Mouse (Mus musculus) olfactory bulb, adult 2 months (tissue): ENCODE data around the gene Arcn1. TPM values are rescaled to one million over a fixed set of nuclear protein-coding genes. Genes with fewer than 3 reads are reported as not detected.
A peak's percentile ranks its signal among the peaks of the same experiment; 100 is the strongest.

ENCODE experiments used
- H3K27ac ChIP-seq: fragments of 200-500 bp; 2 replicates; pipeline ENCODE4 v1.5.1; 2012; ENCODE audit warnings: low read depth, low read length; ENCODE audit not compliant: insufficient read depth
- H3K4me1 ChIP-seq: fragments of 200-500 bp; 2 replicates; pipeline ENCODE4 v1.6.1; 2012; ENCODE audit warnings: low read length; ENCODE audit not compliant: control insufficient read depth, insufficient read depth
- H3K4me3 ChIP-seq: fragments of 200-500 bp; 2 replicates; pipeline ENCODE4 v1.5.1; 2012; ENCODE audit warnings: mild to moderate bottlenecking, low read depth, low read length, moderate library complexity; ENCODE audit not compliant: insufficient read depth
- CTCF ChIP-seq: fragments of 200-500 bp; IDR thresholded peaks from 2 replicates; pipeline ENCODE4 v1.5.1; 2012; ENCODE audit warnings: low read depth, mild to moderate bottlenecking, low read length, moderate library complexity; ENCODE audit not compliant: insufficient read depth
- POLR2A ChIP-seq: fragments of 200-500 bp; IDR thresholded peaks from 2 replicates; pipeline ENCODE4 v1.6.1; 2012; ENCODE audit warnings: mild to moderate bottlenecking, low read depth, low read length, moderate library complexity; ENCODE audit not compliant: insufficient read depth
- WGBS: fragments of 180-500 bp; shearing (Covaris S2); methylation state at CpG from one replicate; pipeline ENCODE4 v1.1.7; 2018; 5-methylcytosine and 5-hydroxymethylcytosine counted together
- polyA plus RNA-seq: library from polyadenylated mRNA; stranded (reverse); fragments of >200 nt; gene quantifications from 2 replicates; pipeline ENCODE4 v1.2.4, GENCODE M21; 2012; ENCODE audit warnings: low replicate concordance; ENCODE audit not compliant: missing spikeins, insufficient read depth, insufficient read length

The Arcn1 gene
- polyA plus RNA-seq, 1 experiment = 192 TPM

DNA sequence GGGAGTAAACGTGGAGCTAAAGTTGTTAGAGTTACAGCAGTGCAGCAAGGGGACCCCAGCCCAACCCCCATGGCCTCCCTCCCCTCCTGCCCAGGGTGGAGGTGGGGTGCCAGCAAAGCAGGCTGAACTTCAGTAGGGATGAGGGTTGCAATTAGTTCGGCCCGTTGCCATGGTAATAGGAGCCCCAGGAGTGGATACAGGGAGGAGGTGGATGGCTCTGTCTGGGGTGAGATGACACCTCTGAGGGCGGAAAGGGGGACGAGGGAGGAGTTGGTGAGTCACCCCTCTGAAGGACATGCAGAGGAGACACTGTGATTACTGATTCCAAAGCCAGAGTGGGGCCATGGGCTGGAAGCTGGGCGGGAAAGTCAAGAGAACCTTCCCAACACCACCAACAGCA lies 58.7 kb downstream of the Arcn1 start:
- TF ChIP-seq CTCF = no peak
- TF ChIP-seq POLR2A = no peak
- Histone ChIP-seq H3K27ac (peak overlapping the region; percentile 95), H3K4me3 (no peak overlapping the region), H3K4me1 (peaks cover 77% of the 10 kb centered on the region)
- WGBS = 13% methylated on average over 6 of the region's 6 CpGs

DNA sequence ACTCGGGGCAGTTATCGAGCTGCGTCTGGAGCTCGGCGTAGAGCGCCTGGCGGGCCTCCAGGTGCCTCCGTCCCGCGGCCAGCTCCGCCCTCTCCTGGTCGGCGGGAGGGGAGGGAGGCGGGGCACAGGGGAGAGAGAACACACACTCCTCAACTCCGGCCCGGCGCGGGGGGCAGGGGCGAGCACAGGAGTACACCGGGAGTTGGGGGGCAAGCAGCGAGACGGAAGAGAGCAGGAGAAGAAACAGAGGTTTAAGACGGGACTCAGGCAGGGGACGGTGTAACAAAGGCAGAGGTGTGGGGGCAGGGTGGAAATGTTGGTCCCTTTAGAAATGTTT lies 59.2 kb downstream of the Arcn1 start:
- Histone ChIP-seq H3K27ac (peak overlapping the region; percentile 81), H3K4me1 (peaks cover 77% of the 10 kb centered on the region), H3K4me3 (peak overlapping the region; percentile 23)
- WGBS = 9% methylated on average over 23 of the region's 24 CpGs
- TF ChIP-seq CTCF (no peak), POLR2A (no peak)

DNA sequence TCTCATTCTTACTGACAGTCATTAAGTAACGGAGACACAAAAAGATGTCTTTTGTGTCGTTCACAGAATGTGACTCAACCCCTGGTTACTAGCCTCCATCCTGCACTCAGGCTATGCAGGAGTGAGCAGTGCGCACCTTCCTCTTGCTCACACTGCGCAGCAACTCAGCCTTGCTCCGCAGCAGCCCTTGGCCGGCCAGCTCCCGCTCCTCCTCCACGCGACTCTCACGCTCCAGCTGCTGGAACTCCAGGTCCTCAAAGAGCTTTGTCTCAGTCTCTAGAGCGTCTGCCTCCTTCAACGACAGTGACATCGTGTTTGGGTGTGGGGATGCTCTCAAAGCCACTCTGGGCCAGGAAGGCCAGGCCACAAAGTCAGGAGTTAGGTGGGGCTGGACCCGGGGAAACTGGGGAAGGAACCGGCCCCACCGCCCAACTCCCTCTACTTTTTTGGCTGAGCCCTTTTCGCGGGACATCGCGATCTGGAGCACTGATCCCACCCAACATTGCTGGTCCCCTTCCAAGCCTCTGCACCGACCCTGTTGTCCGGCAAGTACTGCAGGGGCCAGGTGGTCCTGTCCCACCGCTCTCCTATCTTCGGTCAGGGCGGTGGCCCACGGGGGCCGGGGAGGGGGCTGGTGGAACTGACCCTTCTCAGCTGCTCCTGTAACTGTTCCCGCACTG lies 59.8 kb downstream of the Arcn1 start:
- Histone ChIP-seq H3K4me1 (peaks cover 73% of the 10 kb centered on the region), H3K4me3 (peak overlapping the region; percentile 23), H3K27ac (peak overlapping the region; percentile 81)
- WGBS = 15% methylated on average over 28 of the region's 28 CpGs
- TF ChIP-seq POLR2A (no peak), CTCF (no peak)

DNA sequence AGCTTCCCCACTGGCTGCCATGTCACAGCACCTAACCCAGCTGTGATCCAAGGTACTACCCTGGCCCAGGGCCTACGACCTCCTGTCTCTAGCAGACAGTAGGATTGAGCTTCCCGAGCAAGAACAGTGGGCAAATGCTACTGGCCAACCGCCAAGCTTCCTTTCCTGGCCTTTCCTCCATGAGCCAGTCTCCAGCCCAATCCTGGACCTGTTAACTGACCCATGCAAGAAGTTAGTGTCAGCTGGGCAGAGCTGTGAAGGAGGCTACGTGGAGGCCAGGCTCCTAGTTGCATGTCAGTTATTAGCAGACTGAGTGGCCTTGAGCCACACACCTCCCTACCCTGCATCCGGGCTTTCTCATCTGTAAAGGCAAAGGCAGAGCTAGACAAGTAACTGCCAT lies 67.9 kb downstream of the Arcn1 start:
- 84% methylated on average over 5 of the region's 5 CpGs for WGBS
- TF ChIP-seq POLR2A (no peak), CTCF (no peak)
- H3K27ac ChIP-seq = no peak overlapping the region
- no peak overlapping the region for H3K4me3 ChIP-seq
- peaks cover 53% of the 10 kb centered on the region for H3K4me1 ChIP-seq

DNA sequence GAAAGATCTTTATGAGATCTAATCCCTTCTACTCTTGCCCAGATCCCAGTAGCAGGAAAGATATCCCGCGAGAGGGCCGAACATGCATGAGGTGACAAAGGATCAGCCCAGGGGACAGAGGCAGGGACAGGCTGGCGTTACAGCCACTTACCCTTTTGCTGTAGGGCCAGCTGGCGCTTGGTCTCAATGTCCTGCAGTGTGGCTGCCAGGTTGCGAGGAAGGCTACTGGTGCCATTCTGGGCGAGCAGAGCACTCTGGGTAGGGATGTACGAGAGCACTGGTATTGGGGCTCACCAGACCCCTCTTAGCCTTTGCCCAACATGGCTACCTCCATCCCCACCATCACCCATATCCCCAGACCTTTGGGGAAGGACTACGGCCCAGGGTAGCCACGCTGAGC lies 68.4 kb downstream of the Arcn1 start:
- TF ChIP-seq CTCF = no peak
- no peak for TF ChIP-seq POLR2A
- 89% methylated on average over 10 of the region's 10 CpGs for WGBS
- Histone ChIP-seq H3K27ac (no peak overlapping the region), H3K4me1 (peaks cover 55% of the 10 kb centered on the region), H3K4me3 (no peak overlapping the region)

DNA sequence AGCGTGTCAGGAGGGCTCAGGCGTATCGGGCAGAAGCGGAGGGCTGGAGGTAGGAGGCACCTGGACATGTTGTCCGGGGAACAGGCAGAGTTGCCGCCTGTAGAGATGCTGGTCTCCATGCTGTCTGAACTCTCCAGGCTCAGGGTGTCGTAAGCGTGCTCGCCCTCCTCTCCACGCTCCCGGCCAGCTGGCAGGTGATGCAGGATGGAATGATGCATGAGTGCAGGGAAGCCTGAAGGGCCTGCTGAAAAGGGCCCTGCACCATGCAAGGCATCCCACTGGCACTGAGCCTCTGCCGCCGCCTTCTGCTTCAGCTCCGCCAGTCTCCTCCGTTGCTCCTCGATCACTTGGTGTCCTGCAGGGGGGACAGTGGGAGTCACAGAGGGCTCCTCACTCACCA lies 69.8 kb downstream of the Arcn1 start:
- H3K4me3 ChIP-seq = no peak overlapping the region
- 0 out of 2 replicates have a peak overlapping the region, but pooled peaks have one; percentile 4 for H3K27ac ChIP-seq
- WGBS = 90% methylated on average over 16 of the region's 16 CpGs
- no peak for TF ChIP-seq POLR2A
- TF ChIP-seq CTCF = no peak
- H3K4me1 ChIP-seq = peaks cover 56% of the 10 kb centered on the region

DNA sequence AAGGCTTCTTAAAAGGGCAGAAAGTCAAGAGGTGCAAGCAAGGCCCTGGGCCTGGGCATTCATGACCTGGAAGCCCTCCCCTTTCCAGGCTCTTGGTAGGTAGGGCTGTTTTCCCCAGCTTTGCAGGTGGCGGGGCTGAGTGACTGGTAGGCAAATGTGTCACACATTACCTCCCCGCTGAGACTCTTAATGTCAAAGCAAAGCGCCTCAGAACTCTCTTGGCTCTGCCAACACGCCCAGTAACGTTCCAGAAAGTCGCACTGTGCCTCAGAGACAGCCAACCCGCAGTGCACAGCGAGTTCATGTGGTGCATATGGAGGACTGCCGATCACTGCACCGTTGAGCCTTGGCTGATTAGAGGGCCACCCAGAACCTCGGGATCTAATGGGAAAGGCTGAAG lies 74.6 kb downstream of the Arcn1 start:
- TF ChIP-seq CTCF = no peak
- no peak for TF ChIP-seq POLR2A
- no peak overlapping the region for H3K4me3 ChIP-seq
- peaks cover 56% of the 10 kb centered on the region for H3K4me1 ChIP-seq
- peak overlapping the region; percentile 89 for H3K27ac ChIP-seq
- WGBS = 39% methylated on average over 11 of the region's 11 CpGs

DNA sequence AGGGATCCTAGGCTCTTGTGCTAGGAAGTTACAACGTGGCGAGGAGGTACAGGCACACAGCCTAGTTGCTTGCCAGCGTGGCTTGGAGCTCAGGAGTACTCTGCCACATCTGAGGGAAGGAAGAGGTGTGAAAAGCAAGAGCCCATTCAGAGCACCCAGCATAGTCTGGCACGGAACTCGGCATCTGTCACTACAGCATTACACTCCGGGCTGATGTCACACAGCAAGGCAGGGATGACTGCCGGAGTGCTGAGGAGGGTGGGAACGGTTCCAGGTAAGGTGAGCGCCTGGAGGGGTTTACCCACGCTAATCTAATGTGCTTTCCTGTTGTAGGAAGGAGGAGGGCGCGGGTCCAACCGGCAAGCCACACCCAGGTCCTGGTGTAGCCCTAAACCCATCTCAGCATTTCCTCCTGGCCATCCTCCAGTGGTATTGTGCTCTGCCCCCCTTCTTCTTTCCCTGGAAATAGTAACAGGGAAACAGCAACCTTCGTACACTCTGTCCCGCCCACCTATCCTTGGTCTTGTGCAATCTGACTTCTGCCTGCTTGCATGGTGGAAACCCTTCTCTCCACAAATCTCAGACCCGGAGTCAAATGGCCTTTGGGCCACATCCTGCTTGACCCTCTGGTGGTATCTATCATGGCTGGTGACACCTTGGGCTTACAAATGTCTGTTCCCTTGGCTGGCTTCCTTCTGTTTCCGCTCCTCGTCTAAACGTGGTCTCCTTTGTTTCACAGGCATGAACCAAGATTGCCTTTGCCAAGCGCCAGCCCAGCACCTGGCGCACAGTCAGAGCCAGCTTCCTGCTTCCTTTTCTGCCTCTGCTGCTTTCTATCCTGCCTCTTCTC lies 75.7 kb downstream of the Arcn1 start:
- peak overlapping the region; percentile 89 for H3K27ac ChIP-seq

More for the DNA sequence above, 75.7 kb downstream of the Arcn1 start:
- no peak for TF ChIP-seq POLR2A
- no peak for TF ChIP-seq CTCF
- WGBS = 43% methylated on average over 21 of the region's 21 CpGs
- Histone ChIP-seq H3K4me3 (no peak overlapping the region), H3K4me1 (peaks cover 59% of the 10 kb centered on the region)

Other genes starting within 250 kb of the Arcn1 start
- not detected in 2 replicates for gene Cxcr5, start 206.0 kb downstream of the Arcn1 start, polyA plus RNA-seq
- 157 and 168 TPM in 2 replicates for gene Ddx6, start 163.0 kb downstream of the Arcn1 start, polyA plus RNA-seq
- gene Treh, start 94.6 kb downstream of the Arcn1 start, polyA plus RNA-seq = not detected in 2 replicates
- gene Phldb1, start 32.6 kb downstream of the Arcn1 start, polyA plus RNA-seq = not detected in 2 replicates
- gene Ift46, start 63 bp upstream of the Arcn1 start, polyA plus RNA-seq = not detected in 2 replicates
- not detected in 2 replicates for gene Tmem25, start 31.5 kb upstream of the Arcn1 start, polyA plus RNA-seq
- not detected in 2 replicates for gene Ttc36, start 35.2 kb upstream of the Arcn1 start, polyA plus RNA-seq
- gene Kmt2a, start 113.5 kb upstream of the Arcn1 start, polyA plus RNA-seq = 83.9 and 320 TPM in 2 replicates
- not detected in 2 replicates for gene Atp5l, start 152.9 kb upstream of the Arcn1 start, polyA plus RNA-seq
- not detected in 2 replicates for gene Ube4a, start 197.8 kb upstream of the Arcn1 start, polyA plus RNA-seq
- 736 and 767 TPM in 2 replicates for gene Cd3g, start 212.6 kb upstream of the Arcn1 start, polyA plus RNA-seq
- gene Cd3d, start 213.9 kb upstream of the Arcn1 start, polyA plus RNA-seq = not detected in 2 replicates
- gene Cd3e, start 241.8 kb upstream of the Arcn1 start, polyA plus RNA-seq = not detected in 2 replicates